Mouse (Mus musculus): Measurements from ENCODE around the gene Srebf2.

GRCm38 (mm10) chr15:82202086-82202485, 55.1 kb downstream of the Srebf2 start:
- TF ChIP-seq POLR2A (IDR thresholded peaks at IDR 0.05; ENCODE audit: control insufficient read depth, extremely low read depth, insufficient read depth, low read length, poor library complexity) (no peak), CTCF (IDR thresholded peaks at IDR 0.05; ENCODE audit: borderline replicate concordance, control insufficient read depth, extremely low read depth, insufficient read depth, low read length, poor library complexity) (no peak)
